Mouse (Mus musculus) neural tube, embryonic 12.5 days (tissue): ENCODE results near the gene Serinc5. TPM values are rescaled to one million over a fixed set of nuclear protein-coding genes. Genes with fewer than 3 reads are reported as not detected.

Experiments used
- ATAC-seq: fragments of 200-750 bp; cut with Nextera tagmentation; 2 replicates; pipeline ENCODE4 v1.8.0; 2017; ENCODE audit warnings: low read depth, mild to moderate bottlenecking, moderate TSS enrichment, moderate library complexity; ENCODE audit not compliant: low FRiP score
- H3K27ac ChIP-seq: fragments of 300-500 bp; sonication (generic); 2 replicates; pipeline ENCODE4 v1.5.1; 2016
- H3K27me3 ChIP-seq: fragments of 300-500 bp; sonication (generic); replicated peaks from 2 replicates; pipeline ENCODE4 v1.6.1; 2016; ENCODE audit warnings: mild to moderate bottlenecking
- H3K36me3 ChIP-seq: fragments of 300-500 bp; sonication (generic); 2 replicates; pipeline ENCODE4 v1.6.1; 2016; ENCODE audit warnings: mild to moderate bottlenecking
- H3K4me1 ChIP-seq: fragments of 300-500 bp; sonication (generic); 2 replicates; pipeline ENCODE4 v1.6.1; 2016
- H3K4me2 ChIP-seq: fragments of 300-500 bp; sonication (generic); replicated peaks from 2 replicates; pipeline ENCODE4 v1.6.1; 2016; ENCODE audit warnings: mild to moderate bottlenecking
- H3K4me3 ChIP-seq: fragments of 300-500 bp; sonication (generic); 2 replicates; pipeline ENCODE4 v1.5.1; 2016
- H3K9ac ChIP-seq: fragments of 300-500 bp; sonication (generic); 2 replicates; pipeline ENCODE4 v1.6.1; 2016; ENCODE audit warnings: mild to moderate bottlenecking
- H3K9me3 ChIP-seq: fragments of 300-500 bp; sonication (generic); 2 replicates; pipeline ENCODE4 v1.6.1; 2016; ENCODE audit warnings: mild to moderate bottlenecking
- WGBS: fragments of 180-500 bp; shearing (Covaris S2); methylation state at CpG from one replicate; pipeline ENCODE4 v1.1.7; 2016; 5-methylcytosine and 5-hydroxymethylcytosine counted together
- polyA plus RNA-seq: library from polyadenylated mRNA; unstranded; fragments of >200 nt; fragmentation: Nextera tagmentation; extraction: Ambion mirVana; gene quantifications from 2 replicates; pipeline ENCODE4 v1.2.1, GENCODE M21; 2016

The Serinc5 gene
- polyA plus RNA-seq, 1 experiment from 2014 or later, result 27.9 TPM

DNA sequence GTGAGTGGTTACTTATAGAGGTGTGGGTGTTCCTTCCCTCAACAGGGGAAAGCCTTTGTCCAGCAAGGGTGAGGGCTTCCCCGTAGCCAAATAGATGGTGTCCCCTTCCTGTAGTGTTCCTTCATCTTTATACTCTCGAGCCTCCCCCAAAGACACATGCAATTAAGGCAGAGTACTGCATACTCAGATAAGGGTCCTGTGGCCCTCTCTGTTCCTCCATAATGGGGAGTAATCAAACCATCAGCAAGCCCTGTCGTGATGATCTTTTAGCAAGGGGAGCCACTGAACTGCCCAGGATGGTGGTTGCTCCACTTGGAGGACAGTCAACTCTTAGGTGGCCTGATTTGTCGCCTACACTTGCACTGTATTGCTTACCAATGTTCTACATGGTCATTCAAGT lies 101.7 kb downstream of the Serinc5 start:
- Histone ChIP-seq H3K36me3 (peaks cover 20% of the 10 kb centered on the region), H3K27ac (no peak overlapping the region), H3K27me3 (no peaks in the 10 kb centered on the region), H3K9me3 (no peaks in the 10 kb centered on the region), H3K4me1 (peaks cover 9% of the 10 kb centered on the region), H3K4me2 (no peak overlapping the region), H3K9ac (no peak overlapping the region), H3K4me3 (no peak overlapping the region)
- 88% methylated on average over 4 of the region's 4 CpGs for WGBS
- no peak for ATAC-seq

- no peak overlapping the region for H3K4me3 ChIP-seq
- 95% methylated on average over 3 of the region's 3 CpGs for WGBS
- no peaks in the 10 kb centered on the region for H3K36me3 ChIP-seq
- H3K9ac ChIP-seq, result no peak overlapping the region
- no peak overlapping the region for H3K27ac ChIP-seq
- H3K4me2 ChIP-seq, result no peak overlapping the region
- no peak for ATAC-seq
- H3K9me3 ChIP-seq, result no peaks in the 10 kb centered on the region
- H3K4me1 ChIP-seq, result no peaks in the 10 kb centered on the region
- H3K27me3 ChIP-seq, result no peaks in the 10 kb centered on the region
Observed at GRCm38 (mm10) chr13:92717851-92718665, 107.2 kb downstream of the Serinc5 start.

DNA sequence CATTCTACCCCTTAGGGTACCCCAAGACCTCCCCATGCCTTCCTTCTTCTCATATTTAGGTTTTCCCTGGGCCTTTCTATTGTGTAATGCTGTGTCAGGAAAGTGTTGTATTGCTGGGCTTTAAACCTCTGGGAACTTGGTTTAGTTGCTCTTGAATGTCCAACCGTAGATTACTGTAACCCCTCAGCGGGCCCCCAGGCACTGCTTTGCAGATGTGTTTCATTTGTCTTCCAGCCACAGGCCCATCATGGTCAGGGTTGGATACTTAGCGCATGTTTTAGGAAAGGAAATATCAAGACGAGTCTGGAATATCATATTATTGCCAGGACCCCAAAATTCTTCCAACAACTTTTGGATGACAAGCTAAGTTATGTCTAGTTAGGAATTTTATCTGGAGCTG lies 110.1 kb downstream of the Serinc5 start:
- Histone ChIP-seq H3K9me3 (no peaks in the 10 kb centered on the region), H3K36me3 (no peaks in the 10 kb centered on the region), H3K4me3 (no peak overlapping the region), H3K27ac (no peak overlapping the region), H3K9ac (no peak overlapping the region), H3K4me2 (no peak overlapping the region), H3K27me3 (no peaks in the 10 kb centered on the region), H3K4me1 (no peaks in the 10 kb centered on the region)
- WGBS, result 81% methylated on average over 4 of the region's 4 CpGs
- no peak for ATAC-seq

- H3K4me2 ChIP-seq, result no peak overlapping the region
- ATAC-seq, result no peak
- 68% methylated on average over 5 of the region's 5 CpGs for WGBS
Observed at GRCm38 (mm10) chr13:92722389-92722788, 111.5 kb downstream of the Serinc5 start.

GRCm38 (mm10) chr13:92729811-92730210 lies 118.9 kb downstream of the Serinc5 start:
- Histone ChIP-seq H3K36me3 (no peaks in the 10 kb centered on the region), H3K4me2 (no peak overlapping the region), H3K4me3 (no peak overlapping the region), H3K4me1 (peaks cover 6% of the 10 kb centered on the region), H3K9me3 (no peaks in the 10 kb centered on the region), H3K27ac (no peak overlapping the region), H3K9ac (no peak overlapping the region), H3K27me3 (no peaks in the 10 kb centered on the region)
- ATAC-seq, result no peak
- WGBS, result 68% methylated on average over 13 of the region's 13 CpGs

More at GRCm38 (mm10) chr13:92722389-92722788, 111.5 kb downstream of the Serinc5 start:
- Histone ChIP-seq H3K9ac (no peak overlapping the region), H3K36me3 (no peaks in the 10 kb centered on the region), H3K4me1 (no peaks in the 10 kb centered on the region), H3K4me3 (no peak overlapping the region), H3K27me3 (no peaks in the 10 kb centered on the region), H3K9me3 (no peaks in the 10 kb centered on the region), H3K27ac (no peak overlapping the region)

GRCm38 (mm10) chr13:92731811-92732210 lies 120.9 kb downstream of the Serinc5 start:
- no peak overlapping the region for H3K4me3 ChIP-seq
- no peaks in the 10 kb centered on the region for H3K36me3 ChIP-seq
- peaks cover 15% of the 10 kb centered on the region for H3K4me1 ChIP-seq
- WGBS, result 75% methylated on average over 6 of the region's 6 CpGs
- H3K9me3 ChIP-seq, result no peaks in the 10 kb centered on the region
- no peaks in the 10 kb centered on the region for H3K27me3 ChIP-seq
- H3K27ac ChIP-seq, result no peak overlapping the region
- H3K4me2 ChIP-seq, result no peak overlapping the region
- no peak for ATAC-seq
- no peak overlapping the region for H3K9ac ChIP-seq

DNA sequence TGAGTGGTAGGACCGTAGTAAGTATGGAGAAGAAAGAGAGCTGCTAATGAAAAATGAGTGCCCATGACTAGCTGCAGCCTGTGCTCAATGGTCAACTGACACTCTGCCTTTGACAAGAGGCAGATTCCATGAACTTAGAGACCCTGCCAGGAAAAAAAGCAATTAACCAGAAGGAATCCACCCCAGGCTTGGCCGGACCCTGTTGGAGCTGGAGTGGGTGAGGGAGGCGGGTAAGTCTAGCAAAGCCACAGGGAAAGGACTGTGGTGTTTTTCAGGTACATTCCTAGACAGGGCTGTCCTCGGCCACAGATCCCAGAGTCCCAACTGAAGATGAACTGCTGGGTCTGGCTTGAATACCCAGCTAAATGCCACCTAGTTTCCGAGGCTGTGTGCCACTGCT lies 121.9 kb downstream of the Serinc5 start:
- no peaks in the 10 kb centered on the region for H3K36me3 ChIP-seq
- no peak overlapping the region for H3K27ac ChIP-seq
- peaks cover 19% of the 10 kb centered on the region for H3K4me1 ChIP-seq
- no peak overlapping the region for H3K4me3 ChIP-seq
- H3K9me3 ChIP-seq, result no peaks in the 10 kb centered on the region
- no peak for ATAC-seq
- H3K4me2 ChIP-seq, result no peak overlapping the region
- WGBS, result 83% methylated on average over 5 of the region's 5 CpGs
- no peak overlapping the region for H3K9ac ChIP-seq
- H3K27me3 ChIP-seq, result no peaks in the 10 kb centered on the region

- no peak overlapping the region for H3K9ac ChIP-seq
- no peak for ATAC-seq
- no peak overlapping the region for H3K4me2 ChIP-seq
- no peak overlapping the region for H3K4me3 ChIP-seq
- H3K27ac ChIP-seq, result no peak overlapping the region
- WGBS, result 39% methylated on average over 9 of the region's 9 CpGs
- no peaks in the 10 kb centered on the region for H3K9me3 ChIP-seq
- no peaks in the 10 kb centered on the region for H3K27me3 ChIP-seq
- H3K4me1 ChIP-seq, result peaks cover 19% of the 10 kb centered on the region
- H3K36me3 ChIP-seq, result no peaks in the 10 kb centered on the region
Observed at GRCm38 (mm10) chr13:92733252-92733651, 122.4 kb downstream of the Serinc5 start.

DNA sequence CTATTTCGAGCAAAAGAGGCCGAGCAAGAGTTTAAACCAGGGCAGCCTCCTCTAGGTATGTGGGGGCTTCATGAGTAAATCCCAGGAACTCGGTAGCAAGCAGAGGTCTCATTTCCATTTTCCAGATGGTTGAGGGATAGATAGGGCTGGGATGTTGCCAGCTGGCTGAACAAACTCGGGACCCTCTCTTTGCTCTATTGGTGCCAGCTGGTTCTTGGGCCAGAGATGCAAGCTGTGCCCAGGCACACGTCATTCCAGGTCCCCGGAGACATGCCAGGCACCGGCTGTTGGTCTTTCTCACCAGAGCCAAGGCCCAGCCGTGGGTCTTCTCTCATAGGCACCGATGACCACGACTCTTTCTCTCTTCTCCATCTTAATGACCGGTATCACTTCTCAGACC lies 122.8 kb downstream of the Serinc5 start:
- Histone ChIP-seq H3K9ac (no peak overlapping the region), H3K4me1 (peaks cover 19% of the 10 kb centered on the region), H3K4me2 (no peak overlapping the region), H3K27ac (no peak overlapping the region), H3K27me3 (no peaks in the 10 kb centered on the region), H3K9me3 (no peaks in the 10 kb centered on the region), H3K4me3 (no peak overlapping the region), H3K36me3 (no peaks in the 10 kb centered on the region)
- ATAC-seq, result no peak
- WGBS, result 79% methylated on average over 11 of the region's 11 CpGs

DNA sequence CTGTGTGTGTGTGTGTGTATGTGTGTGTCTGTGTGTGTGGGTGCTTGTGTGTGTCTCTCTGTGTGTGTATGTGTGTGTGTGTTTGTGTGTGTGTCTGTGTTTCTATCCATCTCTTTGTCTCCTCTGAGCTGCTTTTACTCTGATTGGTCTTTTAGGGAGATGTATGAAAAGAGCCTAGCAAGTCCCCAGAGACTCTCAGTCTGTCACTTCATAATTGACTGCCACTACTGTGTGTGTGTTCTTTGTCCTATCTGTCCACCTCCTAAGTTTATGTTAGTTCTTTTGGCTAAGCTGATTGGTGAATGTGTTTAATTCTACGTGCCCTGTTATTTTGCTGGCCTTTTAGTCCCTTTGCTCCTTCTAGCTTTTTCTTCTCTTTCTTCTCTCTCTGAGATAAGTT lies 124.8 kb downstream of the Serinc5 start:
- H3K9me3 ChIP-seq, result no peaks in the 10 kb centered on the region
- WGBS, result 29% methylated on average over 1 of the region's 1 CpGs
- H3K9ac ChIP-seq, result no peak overlapping the region
- no peak overlapping the region for H3K4me2 ChIP-seq
- no peaks in the 10 kb centered on the region for H3K27me3 ChIP-seq
- H3K4me3 ChIP-seq, result no peak overlapping the region
- H3K36me3 ChIP-seq, result no peaks in the 10 kb centered on the region
- H3K27ac ChIP-seq, result no peak overlapping the region
- peaks cover 25% of the 10 kb centered on the region for H3K4me1 ChIP-seq
- peak; percentile 69 for ATAC-seq

- Histone ChIP-seq H3K36me3 (no peaks in the 10 kb centered on the region), H3K27ac (peak overlapping the region; percentile 11; the same call in 1 of the 2 replicates), H3K4me2 (no peak overlapping the region), H3K9ac (no peak overlapping the region), H3K4me1 (peaks cover 25% of the 10 kb centered on the region), H3K27me3 (no peaks in the 10 kb centered on the region), H3K4me3 (no peak overlapping the region), H3K9me3 (no peaks in the 10 kb centered on the region)
- 32% methylated on average over 11 of the region's 11 CpGs for WGBS
- ATAC-seq, result peak; percentile 72
Observed at GRCm38 (mm10) chr13:92736516-92737300, 125.8 kb downstream of the Serinc5 start.

DNA sequence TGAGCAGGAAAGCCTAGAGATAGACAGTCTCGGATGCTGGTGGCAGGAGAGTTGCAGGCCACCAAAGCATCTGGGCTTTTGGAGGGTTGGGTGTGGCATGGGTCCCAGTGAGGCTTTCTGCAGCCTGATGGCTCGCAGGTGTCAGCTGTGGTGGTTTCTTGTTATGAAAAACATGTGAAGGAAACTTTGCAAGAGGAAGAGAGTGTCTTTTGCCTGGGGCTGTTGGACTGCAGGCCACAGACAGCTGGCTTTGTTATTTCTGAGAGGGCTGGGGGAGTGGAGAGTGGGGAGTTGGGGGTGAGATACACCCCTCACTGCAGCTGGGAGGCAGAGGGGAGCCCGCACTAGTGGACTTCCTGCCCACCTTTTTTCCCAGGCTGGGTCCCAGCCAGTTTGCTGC lies 127.9 kb downstream of the Serinc5 start:
- no peaks in the 10 kb centered on the region for H3K27me3 ChIP-seq
- no peak for ATAC-seq
- no peak overlapping the region for H3K4me3 ChIP-seq
- H3K9ac ChIP-seq, result no peak overlapping the region
- H3K36me3 ChIP-seq, result no peaks in the 10 kb centered on the region
- no peak overlapping the region for H3K4me2 ChIP-seq
- no peak overlapping the region for H3K27ac ChIP-seq
- H3K9me3 ChIP-seq, result no peaks in the 10 kb centered on the region
- WGBS, result 81% methylated on average over 3 of the region's 3 CpGs
- H3K4me1 ChIP-seq, result peaks cover 19% of the 10 kb centered on the region
